Mouse (Mus musculus): ENCODE measurements at regions not wholly inside any gene's neighbourhood (a gene's known extent, or its start where the extent isn't known, plus 50 kb on each side); places are given as distances from the start of the nearest gene placed in this dataset.

GRCm38 (mm10) chr4:75884371-75884770 is 606.3 kb upstream of the Dmac1 start:
- Histone ChIP-seq H3K27ac (no peak overlapping the region), H3K4me3 (no peak overlapping the region), H3K27me3 (replicated peaks) (no peaks in the 10 kb centered on the region), H3K9ac (no peak overlapping the region), H3K36me3 (no peaks in the 10 kb centered on the region), H3K4me2 (no peak overlapping the region), H3K4me1 (no peaks in the 10 kb centered on the region), H3K9me3 (replicated peaks) (no peaks in the 10 kb centered on the region)
- no peak for ATAC-seq
- WGBS (ENCODE audit: insufficient replicate concordance): 79% methylated on average over 4 of the region's 4 CpGs

GRCm38 (mm10) chr4:75869771-75870170 is 591.7 kb upstream of the Dmac1 start:
- H3K4me2 ChIP-seq: no peak overlapping the region
- no peaks in the 10 kb centered on the region for H3K27me3 ChIP-seq (replicated peaks)
- H3K27ac ChIP-seq: no peak overlapping the region
- no peaks in the 10 kb centered on the region for H3K4me1 ChIP-seq
- H3K4me3 ChIP-seq: no peak overlapping the region
- WGBS (ENCODE audit: insufficient replicate concordance): 77% methylated on average over 1 of the region's 1 CpGs
- H3K36me3 ChIP-seq: no peaks in the 10 kb centered on the region
- no peak for ATAC-seq
- H3K9ac ChIP-seq: no peak overlapping the region
- H3K9me3 ChIP-seq (replicated peaks): no peaks in the 10 kb centered on the region

- no peak overlapping the region for H3K27ac ChIP-seq
- H3K4me2 ChIP-seq: no peak overlapping the region
- WGBS (ENCODE audit: insufficient replicate concordance): 70% methylated on average over 2 of the region's 2 CpGs
- no peak overlapping the region for H3K4me3 ChIP-seq
- no peaks in the 10 kb centered on the region for H3K9me3 ChIP-seq (replicated peaks)
- H3K4me1 ChIP-seq: no peaks in the 10 kb centered on the region
- no peaks in the 10 kb centered on the region for H3K27me3 ChIP-seq (replicated peaks)
- no peaks in the 10 kb centered on the region for H3K36me3 ChIP-seq
- H3K9ac ChIP-seq: no peak overlapping the region
- no peak for ATAC-seq
Measured at GRCm38 (mm10) chr4:75861076-75861475, 583.0 kb upstream of the Dmac1 start.

- Histone ChIP-seq H3K9me3 (replicated peaks) (no peaks in the 10 kb centered on the region), H3K36me3 (no peaks in the 10 kb centered on the region), H3K27me3 (replicated peaks) (no peaks in the 10 kb centered on the region), H3K4me3 (no peak overlapping the region), H3K4me2 (no peak overlapping the region), H3K9ac (no peak overlapping the region), H3K27ac (no peak overlapping the region), H3K4me1 (no peaks in the 10 kb centered on the region)
- no peak for ATAC-seq
- 59% methylated on average over 2 of the region's 2 CpGs for WGBS (ENCODE audit: insufficient replicate concordance)
Measured at GRCm38 (mm10) chr4:75857769-75858408, 579.8 kb upstream of the Dmac1 start.

- Histone ChIP-seq H3K27ac (no peak overlapping the region), H3K36me3 (no peaks in the 10 kb centered on the region), H3K4me3 (no peak overlapping the region), H3K4me1 (no peaks in the 10 kb centered on the region), H3K27me3 (replicated peaks) (no peaks in the 10 kb centered on the region), H3K4me2 (no peak overlapping the region), H3K9ac (no peak overlapping the region), H3K9me3 (replicated peaks) (no peaks in the 10 kb centered on the region)
- no peak for ATAC-seq
- 48% methylated on average over 6 of the region's 6 CpGs for WGBS (ENCODE audit: insufficient replicate concordance)
Measured at GRCm38 (mm10) chr4:75855688-75856296, 577.7 kb upstream of the Dmac1 start.

GRCm38 (mm10) chr4:75850343-75850742 is 572.2 kb upstream of the Dmac1 start:
- Histone ChIP-seq H3K27me3 (replicated peaks) (no peaks in the 10 kb centered on the region), H3K4me2 (no peak overlapping the region), H3K9me3 (replicated peaks) (no peaks in the 10 kb centered on the region), H3K36me3 (no peaks in the 10 kb centered on the region), H3K9ac (no peak overlapping the region), H3K27ac (no peak overlapping the region), H3K4me1 (no peaks in the 10 kb centered on the region), H3K4me3 (no peak overlapping the region)
- 81% methylated on average over 2 of the region's 2 CpGs for WGBS (ENCODE audit: insufficient replicate concordance)
- ATAC-seq: no peak

- Histone ChIP-seq H3K4me3 (no peak overlapping the region), H3K9me3 (replicated peaks) (no peaks in the 10 kb centered on the region), H3K9ac (no peak overlapping the region), H3K4me2 (no peak overlapping the region), H3K27ac (no peak overlapping the region), H3K27me3 (replicated peaks) (no peaks in the 10 kb centered on the region), H3K4me1 (no peaks in the 10 kb centered on the region), H3K36me3 (no peaks in the 10 kb centered on the region)
- 66% methylated on average over 6 of the region's 6 CpGs for WGBS (ENCODE audit: insufficient replicate concordance)
- no peak for ATAC-seq
Measured at GRCm38 (mm10) chr4:75847675-75848385, 569.7 kb upstream of the Dmac1 start.

- Histone ChIP-seq H3K9ac (no peak overlapping the region), H3K4me1 (no peaks in the 10 kb centered on the region), H3K27ac (no peak overlapping the region), H3K4me3 (no peak overlapping the region), H3K36me3 (no peaks in the 10 kb centered on the region), H3K9me3 (replicated peaks) (no peaks in the 10 kb centered on the region), H3K27me3 (replicated peaks) (no peaks in the 10 kb centered on the region), H3K4me2 (no peak overlapping the region)
- WGBS (ENCODE audit: insufficient replicate concordance): 50% methylated on average over 3 of the region's 3 CpGs
- ATAC-seq: no peak
Measured at GRCm38 (mm10) chr4:75845021-75845420, 566.9 kb upstream of the Dmac1 start.

GRCm38 (mm10) chr4:75838619-75839018 is 560.5 kb upstream of the Dmac1 start:
- H3K27me3 ChIP-seq (replicated peaks): no peaks in the 10 kb centered on the region
- 58% methylated on average over 4 of the region's 4 CpGs for WGBS (ENCODE audit: insufficient replicate concordance)

GRCm38 (mm10) chr4:75827082-75827711 is 549.1 kb upstream of the Dmac1 start:
- WGBS (ENCODE audit: insufficient replicate concordance): 62% methylated on average over 3 of the region's 3 CpGs
- H3K4me2 ChIP-seq: no peak overlapping the region
- H3K36me3 ChIP-seq: no peaks in the 10 kb centered on the region
- no peak overlapping the region for H3K27ac ChIP-seq
- no peak for ATAC-seq
- H3K4me3 ChIP-seq: no peak overlapping the region
- no peaks in the 10 kb centered on the region for H3K4me1 ChIP-seq
- H3K9me3 ChIP-seq (replicated peaks): no peaks in the 10 kb centered on the region
- no peaks in the 10 kb centered on the region for H3K27me3 ChIP-seq (replicated peaks)
- no peak overlapping the region for H3K9ac ChIP-seq

More at GRCm38 (mm10) chr4:75838619-75839018, 560.5 kb upstream of the Dmac1 start:
- Histone ChIP-seq H3K9me3 (replicated peaks) (no peaks in the 10 kb centered on the region), H3K4me2 (no peak overlapping the region), H3K4me3 (no peak overlapping the region), H3K9ac (no peak overlapping the region), H3K4me1 (no peaks in the 10 kb centered on the region), H3K27ac (no peak overlapping the region), H3K36me3 (no peaks in the 10 kb centered on the region)
- no peak for ATAC-seq

GRCm38 (mm10) chr4:75819193-75819603 is 541.1 kb upstream of the Dmac1 start:
- Histone ChIP-seq H3K4me2 (peak overlapping the region; percentile 17; the same call in 1 of the 2 replicates), H3K27me3 (replicated peaks) (no peaks in the 10 kb centered on the region), H3K36me3 (no peaks in the 10 kb centered on the region), H3K9ac (no peak overlapping the region), H3K4me3 (no peak overlapping the region), H3K4me1 (peaks cover 23% of the 10 kb centered on the region), H3K27ac (peak overlapping the region; percentile 49), H3K9me3 (replicated peaks) (no peaks in the 10 kb centered on the region)
- peak; percentile 88 for ATAC-seq
- WGBS (ENCODE audit: insufficient replicate concordance): 16% methylated on average over 2 of the region's 2 CpGs

GRCm38 (mm10) chr4:75816026-75816425 is 537.9 kb upstream of the Dmac1 start:
- Histone ChIP-seq H3K36me3 (no peaks in the 10 kb centered on the region), H3K9me3 (replicated peaks) (no peaks in the 10 kb centered on the region), H3K27me3 (replicated peaks) (no peaks in the 10 kb centered on the region), H3K4me3 (no peak overlapping the region), H3K4me1 (peaks cover 23% of the 10 kb centered on the region), H3K27ac (no peak overlapping the region), H3K4me2 (no peak overlapping the region), H3K9ac (no peak overlapping the region)
- WGBS (ENCODE audit: insufficient replicate concordance): 62% methylated on average over 4 of the region's 4 CpGs
- no peak for ATAC-seq
